Mouse (Mus musculus) embryonic facial prominence, embryonic 12.5 days (tissue): Measurements from ENCODE around the gene Krt79. TPM values are rescaled to one million over a fixed set of nuclear protein-coding genes. Genes with fewer than 3 reads are reported as not detected.

Source experiments
- ATAC-seq: fragments of 200-750 bp; cut with Nextera tagmentation; 2 replicates; pipeline ENCODE4 v1.8.0; 2017; ENCODE audit not compliant: insufficient number of reproducible peaks, insufficient read depth, low FRiP score, low TSS enrichment
- H3K27ac ChIP-seq: fragments of 300-500 bp; sonication (generic); 2 replicates; pipeline ENCODE4 v1.5.1; 2016; ENCODE audit warnings: mild to moderate bottlenecking
- H3K27me3 ChIP-seq: fragments of 300-500 bp; sonication (generic); 2 replicates; pipeline ENCODE4 v1.6.1; 2016; ENCODE audit warnings: mild to moderate bottlenecking, moderate library complexity
- H3K36me3 ChIP-seq: fragments of 300-500 bp; sonication (generic); 2 replicates; pipeline ENCODE4 v1.6.1; 2016; ENCODE audit warnings: mild to moderate bottlenecking
- H3K4me1 ChIP-seq: fragments of 300-500 bp; sonication (generic); 2 replicates; pipeline ENCODE4 v1.6.1; 2016
- H3K4me2 ChIP-seq: fragments of 300-500 bp; sonication (generic); replicated peaks from 2 replicates; pipeline ENCODE4 v1.6.1; 2016; ENCODE audit warnings: mild to moderate bottlenecking, moderate library complexity
- H3K4me3 ChIP-seq: fragments of 300-500 bp; sonication (generic); 2 replicates; pipeline ENCODE4 v1.5.1; 2016; ENCODE audit warnings: mild to moderate bottlenecking
- H3K9ac ChIP-seq: fragments of 300-500 bp; sonication (generic); 2 replicates; pipeline ENCODE4 v1.6.1; 2016; ENCODE audit warnings: mild to moderate bottlenecking, moderate library complexity
- H3K9me3 ChIP-seq: fragments of 300-500 bp; sonication (generic); 2 replicates; pipeline ENCODE4 v1.6.1; 2016; ENCODE audit warnings: mild to moderate bottlenecking, moderate library complexity
- WGBS: fragments of 180-500 bp; shearing (Covaris S2); methylation state at CpG from one replicate; pipeline ENCODE4 v1.1.7; 2016; 5-methylcytosine and 5-hydroxymethylcytosine counted together
- polyA plus RNA-seq: library from polyadenylated mRNA; unstranded; fragments of >200 nt; fragmentation: Nextera tagmentation; extraction: Ambion mirVana; gene quantifications from 2 replicates; pipeline ENCODE4 v1.2.1, GENCODE M21; 2016

Krt79 gene
- 0.28 TPM in 1 of 2 replicates, not detected in the other for polyA plus RNA-seq

GRCm38 (mm10) chr15:101940274-101940829, at the start of gene Krt79:
TSS of gene Krt79 (minus strand) at chr15:101940324.
- no peak within 1 kb of the TSS for H3K4me3 ChIP-seq
- H3K36me3 ChIP-seq: no peaks in the 10 kb centered on the region
- H3K4me2 ChIP-seq: no peak within 1 kb of the TSS
- H3K27me3 ChIP-seq: no peaks in the 10 kb centered on the region
- no peak within 1 kb of the TSS for H3K27ac ChIP-seq
- peaks cover 5% of the 10 kb centered on the region; the same call in 1 of the 2 replicates for H3K4me1 ChIP-seq
- ATAC-seq: no peak
- 60% methylated on average over 6 of the region's 6 CpGs for WGBS
- H3K9ac ChIP-seq: no peak within 1 kb of the TSS
- no peaks in the 10 kb centered on the region for H3K9me3 ChIP-seq

- Histone ChIP-seq H3K27me3 (no peaks in the 10 kb centered on the region), H3K4me2 (no peak overlapping the region), H3K27ac (no peak overlapping the region), H3K9ac (no peak overlapping the region), H3K9me3 (no peaks in the 10 kb centered on the region), H3K4me3 (no peak overlapping the region), H3K4me1 (peaks cover 5% of the 10 kb centered on the region), H3K36me3 (no peaks in the 10 kb centered on the region)
- 65% methylated on average over 8 of the region's 8 CpGs for WGBS
- ATAC-seq: no peak
Measured at GRCm38 (mm10) chr15:101988714-101989113, 48.6 kb upstream of the Krt79 start.

GRCm38 (mm10) chr15:101988119-101988518, 48.0 kb upstream of the Krt79 start:
- H3K9me3 ChIP-seq: no peaks in the 10 kb centered on the region
- H3K27ac ChIP-seq: no peak overlapping the region
- H3K4me3 ChIP-seq: no peak overlapping the region
- no peaks in the 10 kb centered on the region for H3K36me3 ChIP-seq
- WGBS: 0% methylated on average over 10 of the region's 10 CpGs
- H3K27me3 ChIP-seq: no peaks in the 10 kb centered on the region
- no peak overlapping the region for H3K9ac ChIP-seq
- H3K4me1 ChIP-seq: peaks cover 5% of the 10 kb centered on the region
- ATAC-seq: no peak
- H3K4me2 ChIP-seq: no peak overlapping the region

- Histone ChIP-seq H3K9me3 (no peaks in the 10 kb centered on the region), H3K9ac (0 out of 2 replicates have a peak overlapping the region, but pooled peaks have one; percentile 36), H3K27ac (no peak overlapping the region), H3K4me2 (peak overlapping the region; percentile 48), H3K36me3 (no peaks in the 10 kb centered on the region), H3K4me1 (peaks cover 5% of the 10 kb centered on the region), H3K27me3 (no peaks in the 10 kb centered on the region), H3K4me3 (no peak overlapping the region)
- 15% methylated on average over 6 of the region's 6 CpGs for WGBS
- ATAC-seq: no peak
Measured at GRCm38 (mm10) chr15:101984746-101985145, 44.6 kb upstream of the Krt79 start.

- Histone ChIP-seq H3K4me1 (peaks cover 5% of the 10 kb centered on the region), H3K36me3 (no peaks in the 10 kb centered on the region), H3K27ac (peak overlapping the region; percentile 66), H3K4me3 (peak overlapping the region; percentile 26), H3K4me2 (peak overlapping the region; percentile 48), H3K9me3 (no peaks in the 10 kb centered on the region), H3K27me3 (no peaks in the 10 kb centered on the region), H3K9ac (no peak overlapping the region)
- 2% methylated on average over 15 of the region's 15 CpGs for WGBS
- ATAC-seq: peak; percentile 90
Measured at GRCm38 (mm10) chr15:101983949-101984601, 44.0 kb upstream of the Krt79 start.

DNA sequence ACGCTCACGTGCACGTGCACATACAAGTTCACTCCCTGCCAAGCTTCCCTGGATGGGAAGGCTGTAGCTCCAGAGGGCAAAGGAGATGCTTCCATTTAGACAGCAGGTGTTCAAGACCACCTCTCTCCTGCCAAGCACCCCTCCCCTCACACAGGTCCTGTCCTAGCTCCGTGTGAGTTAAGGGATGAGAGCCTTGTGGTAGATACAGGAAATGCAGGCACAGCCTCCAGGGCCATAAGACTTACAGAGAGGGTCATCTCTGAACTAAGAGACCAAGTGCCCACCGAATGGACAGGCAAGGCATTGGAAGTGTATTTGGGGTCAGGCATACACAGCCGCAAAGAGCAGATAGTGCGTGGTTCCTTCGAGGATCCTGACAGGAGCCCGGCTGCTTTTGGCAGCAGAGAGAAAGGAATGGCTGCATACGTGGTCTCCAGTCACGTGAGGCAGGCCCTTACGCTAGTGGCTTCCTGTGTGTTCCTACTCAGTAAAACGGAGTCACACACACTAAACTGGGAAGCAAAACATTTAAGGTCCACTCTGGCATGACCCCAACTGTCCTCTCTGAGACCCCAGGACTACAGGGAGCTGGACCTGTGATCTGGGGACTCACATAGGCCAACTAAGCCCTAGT, 43.3 kb upstream of the Krt79 start:
- Histone ChIP-seq H3K27me3 (no peaks in the 10 kb centered on the region), H3K4me2 (peak overlapping the region; percentile 48), H3K27ac (peak overlapping the region; percentile 66), H3K4me3 (peak overlapping the region; percentile 26; the same call in 1 of the 2 replicates), H3K36me3 (no peaks in the 10 kb centered on the region), H3K4me1 (peaks cover 2% of the 10 kb centered on the region), H3K9me3 (no peaks in the 10 kb centered on the region), H3K9ac (no peak overlapping the region)
- 77% methylated on average over 13 of the region's 13 CpGs for WGBS
- no peak for ATAC-seq

GRCm38 (mm10) chr15:101980849-101981248, 40.7 kb upstream of the Krt79 start:
- H3K27me3 ChIP-seq: no peaks in the 10 kb centered on the region
- H3K27ac ChIP-seq: no peak overlapping the region
- H3K4me3 ChIP-seq: no peak overlapping the region
- no peaks in the 10 kb centered on the region for H3K9me3 ChIP-seq
- no peak overlapping the region for H3K4me2 ChIP-seq
- H3K9ac ChIP-seq: no peak overlapping the region
- no peaks in the 10 kb centered on the region for H3K36me3 ChIP-seq
- peaks cover 24% of the 10 kb centered on the region for H3K4me1 ChIP-seq
- 59% methylated on average over 6 of the region's 6 CpGs for WGBS
- no peak for ATAC-seq

DNA sequence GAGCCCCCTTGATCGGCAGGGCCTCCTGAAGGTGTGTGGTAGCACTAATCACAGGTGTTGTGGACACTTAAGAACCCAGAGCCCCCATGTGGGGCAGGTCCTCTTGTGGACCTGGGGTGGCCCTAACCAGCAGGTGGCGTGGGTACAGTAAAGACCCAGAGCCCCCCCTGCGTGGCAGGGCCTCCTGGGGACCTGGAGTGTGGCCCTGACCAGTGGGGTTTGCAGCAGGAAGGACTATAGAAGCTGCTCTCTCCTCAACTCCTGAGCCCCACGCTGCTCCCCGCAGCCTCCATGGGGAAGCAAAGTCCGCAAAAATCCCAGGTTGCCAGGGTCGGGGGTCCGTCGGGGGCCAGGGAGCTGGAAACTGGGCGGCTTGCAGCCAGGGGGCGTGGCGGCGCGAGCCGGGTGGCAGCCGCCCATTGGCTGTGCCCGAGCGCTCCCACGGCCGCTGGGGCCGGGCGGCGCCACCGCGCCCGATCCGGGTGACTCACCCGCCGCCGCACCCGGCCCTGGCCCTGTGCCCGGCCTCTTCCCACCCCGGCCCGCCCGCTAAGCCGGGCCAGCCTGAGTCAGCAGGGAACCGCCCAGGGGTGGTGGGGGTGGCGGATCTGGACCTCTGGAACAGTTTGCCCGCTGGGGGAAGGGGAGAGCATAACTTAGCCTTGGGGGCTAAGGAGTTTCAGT, 37.1 kb upstream of the Krt79 start:
- Histone ChIP-seq H3K9me3 (no peaks in the 10 kb centered on the region), H3K27me3 (0 out of 2 replicates have a peak, but pooled peaks cover 7% of the 10 kb centered on the region), H3K4me1 (peaks cover 28% of the 10 kb centered on the region), H3K4me2 (peak overlapping the region; percentile 76), H3K27ac (peak overlapping the region; percentile 77), H3K36me3 (no peaks in the 10 kb centered on the region), H3K9ac (peak overlapping the region; percentile 48), H3K4me3 (peak overlapping the region; percentile 33)
- 5% methylated on average over 25 of the region's 39 CpGs for WGBS
- ATAC-seq: peak; percentile 87

- H3K4me2 ChIP-seq: peak overlapping the region; percentile 76
- H3K4me1 ChIP-seq: peaks cover 28% of the 10 kb centered on the region
- no peaks in the 10 kb centered on the region for H3K36me3 ChIP-seq
- H3K27me3 ChIP-seq: 0 out of 2 replicates have a peak, but pooled peaks cover 9% of the 10 kb centered on the region
- no peak overlapping the region for H3K4me3 ChIP-seq
- 0 out of 2 replicates have a peak, but pooled peaks have one; percentile 2 for ATAC-seq
- WGBS: 53% methylated on average over 3 of the region's 3 CpGs
- no peaks in the 10 kb centered on the region for H3K9me3 ChIP-seq
- peak overlapping the region; percentile 77 for H3K27ac ChIP-seq
- H3K9ac ChIP-seq: no peak overlapping the region
Measured at GRCm38 (mm10) chr15:101976641-101977040, 36.5 kb upstream of the Krt79 start.

DNA sequence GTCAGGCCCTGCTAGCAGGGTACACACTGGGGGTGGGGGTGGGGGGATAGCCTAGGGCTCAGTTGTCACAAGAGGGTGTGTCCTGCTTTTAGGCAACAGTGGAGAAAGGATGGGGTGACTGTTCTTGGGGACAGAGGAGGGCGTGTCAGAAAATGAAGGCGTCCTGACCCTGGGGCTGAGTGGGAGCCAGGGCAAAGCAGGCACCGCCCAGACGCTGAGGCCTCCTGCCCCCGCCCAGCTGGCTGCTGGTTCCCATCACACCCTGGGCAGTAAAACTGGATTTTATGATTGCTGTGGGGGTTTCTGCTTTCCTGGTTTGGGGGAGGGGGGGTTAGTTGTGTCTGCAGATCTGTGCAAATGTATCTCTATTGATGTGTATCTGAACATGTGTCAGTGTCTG, 35.9 kb upstream of the Krt79 start:
- H3K4me3 ChIP-seq: no peak overlapping the region
- H3K9ac ChIP-seq: no peak overlapping the region
- 46% methylated on average over 5 of the region's 5 CpGs for WGBS
- H3K9me3 ChIP-seq: no peaks in the 10 kb centered on the region
- no peaks in the 10 kb centered on the region for H3K36me3 ChIP-seq
- H3K4me2 ChIP-seq: no peak overlapping the region
- H3K27me3 ChIP-seq: 0 out of 2 replicates have a peak, but pooled peaks cover 9% of the 10 kb centered on the region
- peak overlapping the region; percentile 18; the same call in 1 of the 2 replicates for H3K27ac ChIP-seq
- no peak for ATAC-seq
- H3K4me1 ChIP-seq: peaks cover 28% of the 10 kb centered on the region

DNA sequence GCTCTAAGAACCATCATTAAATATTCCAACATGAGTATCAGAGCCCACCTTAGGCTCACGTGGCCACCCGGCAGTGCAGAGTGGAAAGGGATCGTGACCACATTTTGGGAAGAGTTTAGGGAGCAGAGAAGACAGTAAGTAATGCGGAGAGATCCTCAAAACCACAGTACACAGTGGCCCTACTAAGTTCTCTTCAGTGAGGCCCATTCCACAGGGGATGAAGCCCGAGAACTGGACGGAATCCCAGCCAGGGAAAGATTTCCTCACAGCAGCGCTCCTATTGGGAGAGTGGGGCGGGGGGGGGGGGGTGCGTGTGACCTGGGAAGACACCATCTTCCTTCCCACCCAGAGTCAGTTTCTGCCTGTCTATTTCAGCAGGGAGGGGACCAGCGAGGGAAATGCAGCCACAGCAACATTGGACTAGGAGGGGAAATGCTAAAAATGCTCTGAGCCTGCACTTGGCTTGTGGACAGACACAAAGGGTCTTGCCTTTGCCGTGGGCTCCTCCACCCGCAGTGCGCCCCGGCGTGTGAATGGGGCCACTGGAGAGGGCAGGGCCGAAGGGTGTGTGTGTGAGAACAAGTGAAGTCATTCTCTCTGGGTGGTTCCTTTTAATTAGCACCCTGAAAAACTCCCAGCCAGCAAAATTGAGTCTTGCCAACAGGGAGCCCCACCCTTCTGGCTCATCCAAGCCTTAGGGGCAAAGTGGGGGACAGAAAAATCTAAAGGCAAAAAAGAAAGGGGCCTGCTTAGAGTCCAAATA, 34.1 kb upstream of the Krt79 start:
- whole genome bisulfite sequencing: 61% methylated on average over 16 of the region's 16 CpGs
- no peak overlapping the region for H3K9ac ChIP-seq
- no peak for ATAC-seq
- no peak overlapping the region for H3K4me2 ChIP-seq
- no peaks in the 10 kb centered on the region for H3K9me3 ChIP-seq
- no peak overlapping the region for H3K4me3 ChIP-seq
- no peaks in the 10 kb centered on the region for H3K36me3 ChIP-seq
- 0 out of 2 replicates have a peak, but pooled peaks cover 9% of the 10 kb centered on the region for H3K27me3 ChIP-seq
- peak overlapping the region; percentile 36; the same call in 1 of the 2 replicates for H3K27ac ChIP-seq
- peaks cover 28% of the 10 kb centered on the region for H3K4me1 ChIP-seq
